Mouse (Mus musculus) cerebellum, adult 2 months (tissue): ENCODE data around the gene Pik3cb. TPM values are rescaled to one million over a fixed set of nuclear protein-coding genes. Genes with fewer than 3 reads are reported as not detected.

Source experiments
- DNase-seq, 2 experiments: peaks; one replicate each; pipeline ENCODE4 v3.0.0; 2021
- H3K27ac ChIP-seq: fragments of 200-500 bp; 2 replicates; pipeline ENCODE4 v1.5.1; 2012; ENCODE audit warnings: low read length, control low read depth, inconsistent platforms; ENCODE audit not compliant: insufficient read depth
- H3K27me3 ChIP-seq: fragments of 200-500 bp; 2 replicates; pipeline ENCODE4 v1.6.1; 2012; ENCODE audit warnings: inconsistent platforms, mild to moderate bottlenecking, low read length, moderate library complexity; ENCODE audit not compliant: control insufficient read depth, insufficient read depth
- H3K4me1 ChIP-seq: fragments of 200-500 bp; 2 replicates; pipeline ENCODE4 v1.6.1; 2011; ENCODE audit warnings: low read length; ENCODE audit not compliant: control insufficient read depth, insufficient read depth
- H3K4me3 ChIP-seq: fragments of 200-500 bp; replicated peaks from 2 replicates; pipeline ENCODE3; 2011; ENCODE audit warnings: mild to moderate bottlenecking, low read depth, low read length, control low read depth; ENCODE audit not compliant: insufficient read depth
- CTCF ChIP-seq: fragments of 200-500 bp; IDR thresholded peaks from 2 replicates; pipeline ENCODE4 v1.5.1; 2011; ENCODE audit warnings: low read depth, mild to moderate bottlenecking, control low read depth, low read length, moderate library complexity, borderline replicate concordance; ENCODE audit not compliant: insufficient read depth
- POLR2A ChIP-seq: fragments of 200-500 bp; IDR thresholded peaks from 2 replicates; pipeline ENCODE4 v1.6.1; 2011; ENCODE audit warnings: low read length, control low read depth, borderline replicate concordance; ENCODE audit not compliant: insufficient read depth
- WGBS: fragments of 180-500 bp; shearing (Covaris S2); methylation state at CpG from one replicate; pipeline ENCODE4 v1.1.7; 2018; 5-methylcytosine and 5-hydroxymethylcytosine counted together
- polyA plus RNA-seq: library from polyadenylated mRNA; depleted of rRNA; stranded (reverse); fragments of >200 nt; gene quantifications from 2 replicates; pipeline ENCODE4 v1.2.3, GENCODE M21; 2012

Pik3cb gene
- polyA plus RNA-seq, 1 experiment, result 16.5 TPM

GRCm38 (mm10) chr9:99144416-99144989 is 4.1 kb upstream of the Pik3cb start:
- WGBS, result 86% methylated on average over 7 of the region's 7 CpGs
- no peak for TF ChIP-seq CTCF
- no peak for TF ChIP-seq POLR2A
- H3K27ac ChIP-seq, result no peak overlapping the region
- H3K4me1 ChIP-seq, result no peaks in the 10 kb centered on the region
- H3K27me3 ChIP-seq, result no peaks in the 10 kb centered on the region
- H3K4me3 ChIP-seq, result no peak overlapping the region
- DNase-seq, result no peak

DNA sequence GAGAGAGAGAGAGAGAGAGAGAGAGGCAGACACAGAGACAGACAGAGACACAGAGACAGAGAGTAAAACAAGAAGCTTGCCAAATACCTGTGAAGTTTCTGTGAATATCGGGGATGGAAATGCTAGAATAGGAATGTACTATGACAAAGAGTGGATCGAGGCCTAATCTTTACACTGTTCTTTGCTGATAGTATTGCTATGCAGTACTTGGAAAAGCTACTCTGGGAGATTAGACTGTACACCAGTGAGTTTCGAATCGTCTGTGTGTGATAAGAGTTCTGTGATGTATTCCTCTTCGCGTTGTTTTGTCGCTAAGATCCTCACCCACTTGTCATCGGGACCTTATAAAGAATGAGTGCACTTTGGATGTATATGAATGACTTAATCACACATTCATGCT is 1.2 kb upstream of the Pik3cb start:
- Histone ChIP-seq H3K27me3 (no peaks in the 10 kb centered on the region), H3K4me3 (no peak overlapping the region), H3K27ac (no peak overlapping the region), H3K4me1 (peaks cover 4% of the 10 kb centered on the region; the same call in 1 of the 2 replicates)
- DNase-seq, result no peak
- WGBS, result 93% methylated on average over 8 of the region's 8 CpGs
- TF ChIP-seq POLR2A, result no peak
- TF ChIP-seq CTCF, result no peak

GRCm38 (mm10) chr9:99141171-99141570 is 750 bp upstream of the Pik3cb start:
- 58% methylated on average over 3 of the region's 3 CpGs for WGBS

GRCm38 (mm10) chr9:99139194-99140023 is 1.0 kb downstream of the Pik3cb start:
- WGBS, result under 1% methylated on average over 66 of the region's 77 CpGs
- H3K27ac ChIP-seq, result peak overlapping the region; percentile 92
- peak overlapping the region; percentile 98 for H3K4me3 ChIP-seq
- TF ChIP-seq CTCF (no peak), POLR2A (no peak)
- DNase-seq, result no peak
- peaks cover 4% of the 10 kb centered on the region; the same call in 1 of the 2 replicates for H3K4me1 ChIP-seq
- H3K27me3 ChIP-seq, result no peaks in the 10 kb centered on the region

More at GRCm38 (mm10) chr9:99141171-99141570, 750 bp upstream of the Pik3cb start:
- Histone ChIP-seq H3K27ac (no peak overlapping the region), H3K27me3 (no peaks in the 10 kb centered on the region), H3K4me3 (no peak overlapping the region), H3K4me1 (peaks cover 4% of the 10 kb centered on the region; the same call in 1 of the 2 replicates)
- DNase-seq, result no peak
- no peak for TF ChIP-seq POLR2A
- no peak for TF ChIP-seq CTCF

- no peak overlapping the region for H3K27ac ChIP-seq
- 90% methylated on average over 5 of the region's 5 CpGs for WGBS
- H3K4me3 ChIP-seq, result no peak overlapping the region
- TF ChIP-seq CTCF, result no peak
- no peak for TF ChIP-seq POLR2A
- peaks cover 4% of the 10 kb centered on the region; the same call in 1 of the 2 replicates for H3K4me1 ChIP-seq
- DNase-seq, result no peak
- no peaks in the 10 kb centered on the region for H3K27me3 ChIP-seq
Measured at GRCm38 (mm10) chr9:99137301-99137700, 3.1 kb downstream of the Pik3cb start.

- H3K4me1 ChIP-seq, result no peaks in the 10 kb centered on the region
- no peak overlapping the region for H3K4me3 ChIP-seq
- no peaks in the 10 kb centered on the region; the same call in 1 of the 2 replicates for H3K27me3 ChIP-seq
- TF ChIP-seq POLR2A (no peak), CTCF (no peak)
- no peak overlapping the region for H3K27ac ChIP-seq
- no peak for DNase-seq
- WGBS, result 42% methylated on average over 3 of the region's 3 CpGs
Measured at GRCm38 (mm10) chr9:99131951-99132470, 8.4 kb downstream of the Pik3cb start.

- no peak overlapping the region for H3K4me3 ChIP-seq
- H3K4me1 ChIP-seq, result no peaks in the 10 kb centered on the region
- H3K27ac ChIP-seq, result no peak overlapping the region
- H3K27me3 ChIP-seq, result no peaks in the 10 kb centered on the region; the same call in 1 of the 2 replicates
- no peak for DNase-seq
- TF ChIP-seq CTCF (no peak), POLR2A (no peak)
- 94% methylated on average over 4 of the region's 4 CpGs for WGBS
Measured at GRCm38 (mm10) chr9:99131119-99131518, 9.3 kb downstream of the Pik3cb start.

GRCm38 (mm10) chr9:99127578-99127977 is 12.8 kb downstream of the Pik3cb start:
- Histone ChIP-seq H3K4me3 (no peak overlapping the region), H3K4me1 (no peaks in the 10 kb centered on the region), H3K27me3 (no peaks in the 10 kb centered on the region; the same call in 1 of the 2 replicates), H3K27ac (no peak overlapping the region)
- TF ChIP-seq POLR2A (no peak), CTCF (no peak)
- WGBS, result 80% methylated on average over 7 of the region's 7 CpGs
- no peak for DNase-seq
